Mouse (Mus musculus) intestine, postnatal 0 days (tissue): ENCODE measurements around the gene Igf1. TPM values are rescaled to one million over a fixed set of nuclear protein-coding genes. Genes with fewer than 3 reads are reported as not detected.
A peak's percentile ranks its signal among the peaks of the same experiment; 100 is the strongest.

ENCODE experiments used
- ATAC-seq: fragments of 200-750 bp; cut with Nextera tagmentation; 2 replicates; pipeline ENCODE4 v1.8.0; 2017; ENCODE audit warnings: mild to moderate bottlenecking, moderate TSS enrichment, moderate library complexity
- H3K27ac ChIP-seq: fragments of 300-500 bp; sonication (generic); 2 replicates; pipeline ENCODE4 v1.5.1; 2014; ENCODE audit warnings: mild to moderate bottlenecking, low read depth, low read length, moderate library complexity
- H3K27me3 ChIP-seq: fragments of 300-500 bp; sonication (generic); replicated peaks from 2 replicates; pipeline ENCODE4 v1.6.1; 2014; ENCODE audit warnings: low read length, mixed read lengths; ENCODE audit not compliant: control insufficient read depth, insufficient read depth
- H3K36me3 ChIP-seq: fragments of 300-500 bp; sonication (generic); 2 replicates; pipeline ENCODE4 v1.6.1; 2014; ENCODE audit warnings: mild to moderate bottlenecking, moderate library complexity; ENCODE audit not compliant: control insufficient read depth, insufficient read depth
- H3K4me1 ChIP-seq: fragments of 300-500 bp; sonication (generic); replicated peaks from 2 replicates; pipeline ENCODE4 v1.6.1; 2014; ENCODE audit warnings: antibody characterized with exemption, low read length, mixed read lengths; ENCODE audit not compliant: control insufficient read depth, insufficient read depth
- H3K4me2 ChIP-seq: fragments of 300-500 bp; sonication (generic); replicated peaks from 2 replicates; pipeline ENCODE4 v1.6.1; 2014; ENCODE audit warnings: low read depth, mild to moderate bottlenecking, moderate library complexity
- H3K4me3 ChIP-seq: fragments of 300-500 bp; sonication (generic); 2 replicates; pipeline ENCODE4 v1.5.1; 2014; ENCODE audit warnings: low read depth, low read length
- H3K9ac ChIP-seq: fragments of 300-500 bp; sonication (generic); 2 replicates; pipeline ENCODE4 v1.6.1; 2014; ENCODE audit warnings: mild to moderate bottlenecking, low read depth, low read length
- H3K9me3 ChIP-seq: fragments of 300-500 bp; sonication (generic); 2 replicates; pipeline ENCODE4 v1.6.1; 2016; ENCODE audit warnings: mixed run types; ENCODE audit not compliant: control insufficient read depth
- CTCF ChIP-seq: sonication (generic); IDR thresholded peaks from 2 replicates; pipeline ENCODE4 v1.5.1; 2016; ENCODE audit warnings: low read depth, mild to moderate bottlenecking, control low read depth, antibody characterized with exemption, moderate library complexity
- WGBS: fragments of 180-500 bp; shearing (Covaris S2); extraction: QIAGEN DNeasy Blood & Tissue Kit; methylation state at CpG from one replicate; pipeline ENCODE4 v1.1.7; 2014; 5-methylcytosine and 5-hydroxymethylcytosine counted together
- polyA plus RNA-seq: library from polyadenylated mRNA; unstranded; fragments of >200 nt; fragmentation: Nextera tagmentation; extraction: Ambion mirVana; gene quantifications from 2 replicates; pipeline ENCODE4 v1.2.1, GENCODE M21; 2015

Gene Igf1
- polyA plus RNA-seq: 13.3 and 13.5 TPM in 2 replicates

DNA sequence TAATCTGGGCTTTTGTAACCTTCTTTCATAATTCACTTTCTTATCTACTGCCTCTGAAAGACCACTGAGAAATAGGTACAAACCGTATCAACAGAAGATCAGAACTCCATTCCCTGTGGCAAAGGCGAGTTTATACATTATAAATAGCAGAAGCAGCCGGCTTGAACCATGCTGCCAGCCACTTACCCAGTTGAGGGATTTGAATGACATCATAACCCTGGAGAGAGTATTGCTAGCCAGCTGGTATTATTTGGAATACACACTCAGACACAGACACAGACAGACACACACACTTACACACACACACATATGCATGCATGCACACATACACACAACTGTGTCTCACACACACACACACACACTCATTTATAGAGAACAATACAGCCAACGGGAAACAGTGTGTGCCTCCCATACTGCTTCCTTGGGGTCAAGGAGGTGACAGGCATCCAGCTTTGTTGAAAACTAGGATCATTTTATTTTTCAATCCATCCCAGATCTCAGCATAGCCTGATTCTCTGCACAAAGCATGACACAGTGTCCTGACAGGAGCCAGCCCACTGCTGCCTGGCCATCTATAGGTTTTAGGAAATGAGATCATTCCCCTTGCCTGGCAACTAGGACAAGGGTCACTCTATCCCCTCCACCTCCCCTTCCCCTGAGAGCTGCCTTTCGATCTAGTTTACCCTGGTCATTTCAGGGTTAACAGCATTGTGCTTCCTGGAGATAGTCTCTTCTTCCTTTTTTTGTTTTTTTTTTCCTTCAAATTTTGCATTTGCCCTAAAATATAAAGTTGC lies at the start of gene Igf1:
Igf1 (plus strand) TSS at position 253 of the 794 bp plus-strand sequence.
- WGBS: 45% methylated on average over 5 of the region's 5 CpGs
- Histone ChIP-seq H3K36me3 (no peaks in the 10 kb centered on the region), H3K9me3 (no peaks in the 10 kb centered on the region), H3K27ac (no peak within 1 kb of the TSS; the same call in 1 of the 2 replicates), H3K9ac (no peak within 1 kb of the TSS), H3K4me1 (no peaks in the 10 kb centered on the region), H3K4me2 (peak within 1 kb of the TSS; percentile 69), H3K27me3 (no peaks in the 10 kb centered on the region), H3K4me3 (peak within 1 kb of the TSS; percentile 54)
- ATAC-seq: no peak
- TF ChIP-seq CTCF: no peak

GRCm38 (mm10) chr10:87812157-87813072 lies 45.6 kb upstream of the Igf1 start:
- no peaks in the 10 kb centered on the region for H3K27me3 ChIP-seq
- no peaks in the 10 kb centered on the region for H3K9me3 ChIP-seq
- H3K4me1 ChIP-seq: no peaks in the 10 kb centered on the region
- H3K27ac ChIP-seq: no peak overlapping the region
- TF ChIP-seq CTCF: no peak
- no peak overlapping the region for H3K9ac ChIP-seq
- H3K36me3 ChIP-seq: no peaks in the 10 kb centered on the region
- 34% methylated on average over 8 of the region's 8 CpGs for WGBS
- no peak overlapping the region for H3K4me2 ChIP-seq
- no peak overlapping the region for H3K4me3 ChIP-seq
- ATAC-seq: no peak

DNA sequence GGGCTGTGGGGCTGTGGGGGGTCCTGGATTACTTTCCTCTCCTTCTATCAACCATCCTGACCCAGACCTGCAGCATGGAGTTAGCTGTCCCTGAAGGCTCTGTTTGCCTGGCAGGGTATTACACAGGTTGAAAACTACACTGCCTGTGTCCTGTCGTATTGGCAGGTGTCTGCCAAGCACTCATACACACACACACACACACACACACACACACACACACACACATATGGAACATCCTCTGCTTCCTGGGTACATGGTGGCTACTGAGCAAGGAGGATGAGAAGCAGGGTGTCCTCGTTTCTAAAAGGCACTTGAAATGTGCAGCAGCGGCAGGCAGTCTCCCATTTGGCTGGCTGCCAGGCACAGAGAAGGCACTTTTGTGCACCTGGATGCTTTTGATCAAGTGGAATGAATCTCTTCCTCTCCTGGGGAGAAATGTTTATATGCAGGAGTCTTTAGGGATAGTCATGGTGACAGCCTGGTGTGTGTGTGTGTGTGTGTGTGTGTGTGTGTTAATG lies 44.9 kb upstream of the Igf1 start:
- Histone ChIP-seq H3K27me3 (no peaks in the 10 kb centered on the region), H3K4me2 (no peak overlapping the region), H3K9ac (no peak overlapping the region), H3K4me1 (no peaks in the 10 kb centered on the region), H3K4me3 (no peak overlapping the region), H3K27ac (no peak overlapping the region), H3K36me3 (no peaks in the 10 kb centered on the region), H3K9me3 (no peaks in the 10 kb centered on the region)
- TF ChIP-seq CTCF: no peak
- ATAC-seq: no peak
- WGBS: 18% methylated on average over 3 of the region's 3 CpGs

GRCm38 (mm10) chr10:87816861-87817260 lies 41.2 kb upstream of the Igf1 start:
- H3K4me2 ChIP-seq: no peak overlapping the region
- no peak for TF ChIP-seq CTCF
- no peak overlapping the region for H3K27ac ChIP-seq
- ATAC-seq: no peak
- no peak overlapping the region for H3K9ac ChIP-seq
- 83% methylated on average over 4 of the region's 4 CpGs for WGBS
- H3K4me1 ChIP-seq: no peaks in the 10 kb centered on the region
- H3K27me3 ChIP-seq: no peaks in the 10 kb centered on the region
- no peaks in the 10 kb centered on the region for H3K9me3 ChIP-seq
- no peak overlapping the region for H3K4me3 ChIP-seq
- H3K36me3 ChIP-seq: no peaks in the 10 kb centered on the region

- Histone ChIP-seq H3K27ac (no peak overlapping the region), H3K4me1 (no peaks in the 10 kb centered on the region), H3K4me3 (no peak overlapping the region), H3K27me3 (no peaks in the 10 kb centered on the region), H3K9me3 (no peaks in the 10 kb centered on the region), H3K9ac (no peak overlapping the region), H3K4me2 (no peak overlapping the region), H3K36me3 (no peaks in the 10 kb centered on the region)
- WGBS: 64% methylated on average over 7 of the region's 7 CpGs
- no peak for ATAC-seq
- TF ChIP-seq CTCF: no peak
These were observed 40.3 kb upstream of the Igf1 start for GRCm38 (mm10) chr10:87817786-87818185.

GRCm38 (mm10) chr10:87821906-87822305 lies 36.2 kb upstream of the Igf1 start:
- WGBS: 65% methylated on average over 10 of the region's 10 CpGs
- H3K4me3 ChIP-seq: no peak overlapping the region
- no peak for TF ChIP-seq CTCF
- no peak overlapping the region for H3K4me2 ChIP-seq
- no peaks in the 10 kb centered on the region for H3K36me3 ChIP-seq
- H3K4me1 ChIP-seq: no peaks in the 10 kb centered on the region
- no peak overlapping the region for H3K9ac ChIP-seq
- H3K9me3 ChIP-seq: no peaks in the 10 kb centered on the region
- H3K27me3 ChIP-seq: no peaks in the 10 kb centered on the region
- no peak for ATAC-seq
- no peak overlapping the region for H3K27ac ChIP-seq
